Mouse (Mus musculus): Measurements from ENCODE around the gene Ripk3. TPM values are rescaled to one million over a fixed set of nuclear protein-coding genes. Genes with fewer than 3 reads are reported as not detected.

The Ripk3 gene
- total RNA-seq, 2 experiments from 2014 or later = 9.4 to 10.7 TPM

DNA sequence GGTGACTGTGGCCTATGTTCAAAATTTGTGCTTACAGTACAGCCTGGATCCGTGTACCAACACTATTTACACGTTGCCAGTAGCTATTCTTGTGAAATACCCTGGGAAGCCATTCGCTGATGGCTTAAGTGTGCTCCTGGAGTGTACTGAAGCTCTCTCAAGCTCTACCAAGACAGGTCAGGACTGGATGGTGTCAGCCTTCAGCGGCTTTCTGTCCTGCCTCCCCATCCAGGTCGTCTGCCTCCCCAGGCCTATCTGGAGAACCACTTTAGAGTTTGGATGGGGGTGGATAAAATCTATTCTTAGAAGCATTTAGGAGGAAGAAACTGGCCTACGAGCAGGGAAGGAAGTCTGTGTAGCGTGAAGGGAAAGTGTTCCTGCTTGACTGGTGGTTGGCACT is 25.5 kb downstream of the Ripk3 start:
- no peak for DNase-seq (ENCODE audit: low spot score in 2 of 2)

DNA sequence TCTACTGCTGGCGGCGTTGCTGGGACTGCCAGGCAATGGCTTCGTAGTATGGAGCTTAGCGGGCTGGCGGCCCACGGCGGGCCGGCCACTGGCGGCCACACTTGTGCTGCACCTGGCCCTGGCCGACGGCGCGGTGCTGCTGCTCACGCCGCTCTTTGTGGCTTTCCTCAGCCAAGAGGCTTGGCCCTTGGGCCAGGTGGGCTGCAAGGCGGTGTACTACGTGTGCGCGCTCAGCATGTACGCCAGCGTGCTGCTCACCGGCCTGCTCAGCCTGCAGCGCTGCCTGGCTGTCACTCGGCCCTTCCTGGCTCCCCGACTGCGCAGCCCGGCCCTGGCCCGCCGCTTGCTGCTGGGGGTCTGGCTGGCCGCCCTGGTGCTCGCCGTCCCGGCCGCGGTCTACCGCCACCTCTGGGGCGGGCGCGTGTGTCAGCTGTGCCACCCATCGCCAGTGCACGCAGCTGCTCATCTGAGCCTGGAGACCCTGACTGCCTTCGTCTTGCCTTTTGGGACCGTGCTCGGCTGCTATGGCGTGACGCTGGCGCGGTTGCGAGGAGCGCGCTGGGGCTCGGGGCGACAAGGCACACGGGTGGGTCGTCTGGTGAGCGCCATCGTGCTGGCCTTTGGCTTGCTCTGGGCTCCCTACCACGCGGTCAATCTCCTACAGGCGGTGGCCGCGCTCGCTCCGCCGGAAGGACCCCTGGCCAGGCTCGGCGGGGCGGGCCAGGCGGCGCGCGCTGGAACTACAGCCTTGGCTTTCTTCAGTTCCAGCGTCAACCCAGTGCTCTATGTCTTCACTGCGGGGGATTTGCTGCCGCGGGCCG is 26.5 kb downstream of the Ripk3 start:
- DNase-seq (ENCODE audit: low spot score in 2 of 2) = peak; percentile 50 to 64

GRCm38 (mm10) chr14:55761163-55761562 is 27.5 kb downstream of the Ripk3 start, which contains the start of gene Ltb4r2:
Gene Ltb4r2 (plus strand): TSS chr14:55761428.
- no peak for DNase-seq (ENCODE audit: low spot score in 2 of 2)

DNA sequence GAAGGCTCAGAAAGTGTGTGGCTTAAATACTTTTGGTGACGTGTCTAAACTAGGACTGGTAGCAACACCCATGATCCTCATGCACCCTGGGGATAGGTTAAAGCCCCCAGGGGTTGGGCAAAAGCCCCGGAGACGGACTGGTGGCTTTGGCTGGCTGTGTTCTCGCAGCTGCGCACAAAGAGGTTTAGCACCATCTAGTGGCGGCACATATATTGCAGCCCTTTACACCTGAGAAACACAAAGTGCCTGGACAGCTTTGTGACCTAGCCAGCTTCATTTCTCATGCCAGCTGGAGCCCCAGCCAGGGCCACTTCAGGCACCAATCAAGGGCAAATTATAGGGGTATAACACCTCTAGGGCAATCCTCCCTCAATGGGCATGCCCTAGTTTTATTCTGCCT is 28.5 kb downstream of the Ripk3 start:
- DNase-seq (ENCODE audit: low spot score in 2 of 2) = peak; percentile 49 to 76

GRCm38 (mm10) chr14:55758363-55758784 is 30.3 kb downstream of the Ripk3 start, which contains the start of gene Cideb:
Gene Cideb (minus strand): TSS chr14:55758458.
- no peak for DNase-seq (ENCODE audit: low spot score in 2 of 2)

GRCm38 (mm10) chr14:55757566-55757965 is 31.1 kb downstream of the Ripk3 start:
- DNase-seq (ENCODE audit: low spot score in 2 of 2) = no peak

DNA sequence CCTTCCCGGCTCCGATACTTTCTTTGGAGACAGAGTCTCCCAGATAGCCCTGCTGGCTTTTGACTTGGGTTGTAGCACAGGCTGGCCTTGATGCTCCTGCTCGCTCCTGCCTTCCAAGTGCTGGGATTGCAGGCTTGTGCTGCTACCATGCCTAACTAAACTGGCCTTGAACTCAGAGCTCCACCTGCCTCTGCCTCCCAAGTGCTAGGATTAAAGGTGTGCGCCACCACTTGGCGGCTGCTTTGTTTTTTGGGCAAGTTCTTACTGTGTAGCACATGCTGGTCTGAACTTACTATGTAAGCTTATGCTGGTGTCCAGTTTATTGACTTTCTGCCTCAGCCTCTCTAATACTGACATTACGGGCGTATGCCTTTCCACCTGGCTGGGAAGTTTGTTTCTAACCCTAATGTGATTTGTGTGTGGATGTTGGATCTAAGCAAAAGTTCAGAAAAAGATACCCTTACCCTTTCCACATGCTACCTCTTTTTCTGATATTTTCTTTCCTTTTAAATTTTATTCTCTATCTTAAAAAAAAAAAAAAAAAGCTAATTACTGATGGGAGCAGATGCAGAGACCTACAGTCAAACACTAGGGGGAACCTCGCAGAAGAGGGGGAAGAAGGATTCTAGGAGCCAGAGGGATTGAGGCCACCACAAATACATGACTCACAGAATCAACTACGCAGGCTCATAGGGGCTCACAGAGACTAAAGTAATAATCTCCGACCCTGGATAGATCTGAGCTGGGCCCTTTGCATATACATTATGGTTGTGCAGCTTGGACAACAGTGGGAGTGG is 41.4 kb downstream of the Ripk3 start:
- no peak for DNase-seq (ENCODE audit: low spot score in 2 of 2)

DNA sequence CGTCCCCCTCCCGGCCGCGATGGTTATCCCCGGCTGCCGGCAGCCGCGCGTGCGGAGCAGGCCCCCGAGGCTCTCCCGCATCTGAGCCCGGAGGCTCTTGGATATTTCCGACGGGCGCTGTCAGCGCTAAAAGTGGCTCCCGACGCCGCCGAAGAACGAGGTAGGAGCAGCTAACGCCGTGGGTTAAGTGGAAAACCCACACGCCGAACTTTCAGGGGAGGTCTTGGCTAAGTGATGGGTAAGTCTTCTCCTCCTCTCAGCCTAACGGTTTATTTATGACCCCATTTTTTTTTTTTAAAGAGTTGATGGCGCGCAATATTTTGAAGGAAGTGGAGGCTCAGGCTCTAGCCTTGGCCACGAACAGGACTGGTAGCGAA is 42.8 kb downstream of the Ripk3 start:
- DNase-seq (ENCODE audit: low spot score in 2 of 2) = no peak

DNA sequence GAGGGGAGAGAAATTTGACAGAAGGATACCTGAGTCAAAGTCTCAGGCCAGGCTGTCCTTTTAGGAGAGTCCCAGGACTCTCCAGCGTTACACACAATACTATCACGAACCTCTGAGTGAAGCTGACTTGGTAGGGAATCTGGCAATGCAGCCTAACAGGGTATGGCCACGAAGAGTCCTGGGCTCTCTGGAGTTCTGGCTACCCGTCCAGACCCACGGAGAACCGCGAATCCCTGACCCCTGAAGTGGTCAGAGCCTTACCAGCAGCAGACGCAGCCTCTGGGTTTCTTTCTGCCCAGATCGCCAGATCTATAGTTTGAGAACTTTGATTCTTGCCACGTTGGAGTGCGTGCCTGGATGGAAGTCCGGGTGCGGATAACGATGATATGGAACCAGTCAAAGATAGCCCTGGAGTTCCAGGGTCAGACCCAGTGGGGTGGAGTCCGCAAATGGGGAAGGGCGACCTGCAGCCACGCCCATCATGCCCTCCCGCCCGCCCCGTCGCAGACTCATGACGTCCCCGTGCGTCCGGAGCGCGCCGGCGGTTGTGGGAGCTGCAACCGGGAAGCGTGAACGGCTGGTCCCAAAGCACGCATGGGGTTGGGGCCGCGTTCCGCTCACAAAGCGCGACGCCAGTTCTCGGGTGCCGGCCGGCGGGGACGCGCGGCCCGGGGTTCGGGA is 43.3 kb downstream of the Ripk3 start, which contains the start of the genes Dhrs1 and Nop9:
TSS of gene Dhrs1 (minus strand) at position 511 of the 681 bp plus-strand sequence.
TSS of gene Nop9 (plus strand) at position 514 of the 681 bp plus-strand sequence.
- DNase-seq (ENCODE audit: low spot score in 2 of 2) = peak; percentile 82 to 88

- peak; percentile 83 to 87 for DNase-seq (ENCODE audit: low spot score in 2 of 2)
Measured at GRCm38 (mm10) chr14:55743711-55744110, 45.0 kb downstream of the Ripk3 start.

GRCm38 (mm10) chr14:55737086-55737687 is 51.5 kb downstream of the Ripk3 start:
- no peak for DNase-seq (ENCODE audit: low spot score in 2 of 2)

GRCm38 (mm10) chr14:55735758-55736157 is 52.9 kb downstream of the Ripk3 start:
- no peak for DNase-seq (ENCODE audit: low spot score in 2 of 2)

DNA sequence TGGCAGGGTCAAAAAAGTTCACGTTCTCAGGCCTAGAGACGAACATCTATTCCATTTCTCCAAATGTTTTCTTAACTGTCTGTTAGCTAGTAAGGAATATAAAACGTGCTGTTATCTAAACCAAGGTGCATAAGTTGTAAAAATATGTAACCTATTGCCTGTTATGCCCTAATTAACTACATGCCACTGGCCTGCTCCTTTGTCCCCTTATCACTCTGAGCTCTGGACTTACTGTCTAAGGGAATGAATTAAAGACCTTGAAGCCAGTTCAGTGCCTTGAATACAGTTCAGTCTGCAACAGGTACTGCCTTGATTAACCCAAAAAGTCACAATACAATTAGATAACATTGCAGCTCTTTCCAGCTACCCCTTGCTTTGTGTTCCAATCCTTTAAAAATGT is 53.3 kb downstream of the Ripk3 start:
- no peak for DNase-seq (ENCODE audit: low spot score in 2 of 2)

Other genes with a start within 250 kb of the Ripk3 start
- 10 to 100 TPM; 21.6 to 21.8 TPM for gene Pck2, start 248.6 kb downstream of the Ripk3 start, total RNA-seq (2021)
- gene Dcaf11, start 228.9 kb downstream of the Ripk3 start, total RNA-seq (2021) = 10 to 100 TPM; 44.5 to 54.3 TPM
- 1 to 10 TPM in 1 of 2 experiments, not detected in 1; 1.4 TPM for gene A730061H03Rik, start 228.5 kb downstream of the Ripk3 start, total RNA-seq (2021)
- 100 to 1,000 TPM; 294 to 332 TPM for gene Fitm1, start 213.2 kb downstream of the Ripk3 start, total RNA-seq (2021)
- gene Psme1, start 210.7 kb downstream of the Ripk3 start, total RNA-seq (2021) = 10 to 100 TPM; 82.0 to 88.4 TPM
- 10 to 100 TPM; 49.1 to 53.6 TPM for gene Emc9, start 203.6 kb downstream of the Ripk3 start, total RNA-seq (2021)
- gene Psme2, start 197.8 kb downstream of the Ripk3 start, total RNA-seq (2021) = 100 to 1,000 TPM; 124 to 153 TPM
- 10 to 100 TPM; 21.2 to 22.4 TPM for gene Rnf31, start 197.2 kb downstream of the Ripk3 start, total RNA-seq (2021)
- 1 to 10 TPM; 7.0 to 9.0 TPM for gene Irf9, start 185.3 kb downstream of the Ripk3 start, total RNA-seq (2021)
- 1 to 10 TPM; 2.7 to 3.2 TPM for gene Rec8, start 170.8 kb downstream of the Ripk3 start, total RNA-seq (2021)
- 100 to 1,000 TPM in 1 of 2 experiments, 10 to 100 TPM in 1; 97.6 to 104 TPM for gene Ipo4, start 152.9 kb downstream of the Ripk3 start, total RNA-seq (2021)
- gene Gm49378, start 151.0 kb downstream of the Ripk3 start, total RNA-seq (2021) = 1 to 10 TPM; 1.7 to 2.4 TPM
- 10 to 100 TPM; 46.8 to 47.8 TPM for gene Tm9sf1, start 145.1 kb downstream of the Ripk3 start, total RNA-seq (2021)
- 1 to 10 TPM; 1.4 to 2.0 TPM for gene Tssk4, start 138.7 kb downstream of the Ripk3 start, total RNA-seq (2021)
- gene Mdp1, start 128.4 kb downstream of the Ripk3 start, total RNA-seq (2021) = 10 to 100 TPM; 27.2 to 27.5 TPM
- 10 to 100 TPM; 12.7 to 13.9 TPM for gene Gmpr2, start 116.9 kb downstream of the Ripk3 start, total RNA-seq (2021)
- 100 to 1,000 TPM; 257 to 278 TPM for gene Nedd8, start 116.7 kb downstream of the Ripk3 start, total RNA-seq (2021)
- gene Tinf2, start 107.0 kb downstream of the Ripk3 start, total RNA-seq (2021) = 10 to 100 TPM; 21.6 to 21.7 TPM
- gene Tgm1, start 74.9 kb downstream of the Ripk3 start, total RNA-seq (2021) = under 1 TPM; 0.39 to 0.49 TPM
- gene Rabggta, start 66.6 kb downstream of the Ripk3 start, total RNA-seq (2021) = 10 to 100 TPM; 10.9 to 12.8 TPM
- gene Dhrs1, start 43.2 kb downstream of the Ripk3 start, total RNA-seq (2021) = 10 to 100 TPM; 40.1 to 41.3 TPM
- gene Nop9, start 43.2 kb downstream of the Ripk3 start, total RNA-seq (2021) = 10 to 100 TPM; 16.9 to 18.5 TPM
- under 1 TPM in 1 of 2 experiments, not detected in 1; 0.36 TPM for gene Cideb, start 30.4 kb downstream of the Ripk3 start, total RNA-seq (2021)
- gene Ltb4r2, start 27.4 kb downstream of the Ripk3 start, total RNA-seq (2021) = under 1 TPM; 0.13 to 0.20 TPM
- gene Ltb4r1, start 22.9 kb downstream of the Ripk3 start, total RNA-seq (2021) = under 1 TPM; 0.49 to 0.64 TPM
- gene Adcy4, start 4.8 kb downstream of the Ripk3 start, total RNA-seq (2021) = 10 to 100 TPM in 1 of 2 experiments, 1 to 10 TPM in 1; 9.2 to 11.3 TPM
- gene Nfatc4, start 34.3 kb upstream of the Ripk3 start, total RNA-seq (2021) = 10 to 100 TPM; 23.0 to 26.0 TPM
- 10 to 100 TPM; 27.5 to 33.0 TPM for gene Nynrin, start 65.1 kb upstream of the Ripk3 start, total RNA-seq (2021)
- gene Cbln3, start 95.5 kb upstream of the Ripk3 start, total RNA-seq (2021) = under 1 TPM; 0.47 to 0.52 TPM
- gene Khnyn, start 96.1 kb upstream of the Ripk3 start, total RNA-seq (2021) = 10 to 100 TPM; 15.7 to 16.9 TPM
- 10 to 100 TPM; 45.7 to 50.1 TPM for gene Sdr39u1, start 111.4 kb upstream of the Ripk3 start, total RNA-seq (2021)
- 10 to 100 TPM; 70.9 to 91.6 TPM for gene Cma1, start 155.8 kb upstream of the Ripk3 start, total RNA-seq (2021)
- gene Cma2, start 162.1 kb upstream of the Ripk3 start, total RNA-seq (2021) = 1 to 10 TPM; 3.7 to 4.2 TPM
- gene Mcpt1, start 229.1 kb upstream of the Ripk3 start, total RNA-seq (2021) = not detected
- gene Mcpt9, start 241.6 kb upstream of the Ripk3 start, total RNA-seq (2021) = not detected